Mouse (Mus musculus) adrenal gland, adult 18-20 months (tissue): ENCODE data around the gene Aqp9. TPM values are rescaled to one million over a fixed set of nuclear protein-coding genes. Genes with fewer than 3 reads are reported as not detected.

Source experiments
- DNase-seq, 2 experiments: peaks; one replicate each; pipeline ENCODE4 v3.0.0; 2021 to 2022; ENCODE audit warnings: low spot score in 2 of 2
- total RNA-seq, 2 experiments: library from RNA; stranded (reverse); gene quantifications; 1 replicate in 1 of 2; 2 replicates in 1 of 2; pipeline ENCODE4 v1.2.3; 2021

The Aqp9 gene
- total RNA-seq, 2 experiments from 2014 or later = 0.16 to 0.33 TPM

DNA sequence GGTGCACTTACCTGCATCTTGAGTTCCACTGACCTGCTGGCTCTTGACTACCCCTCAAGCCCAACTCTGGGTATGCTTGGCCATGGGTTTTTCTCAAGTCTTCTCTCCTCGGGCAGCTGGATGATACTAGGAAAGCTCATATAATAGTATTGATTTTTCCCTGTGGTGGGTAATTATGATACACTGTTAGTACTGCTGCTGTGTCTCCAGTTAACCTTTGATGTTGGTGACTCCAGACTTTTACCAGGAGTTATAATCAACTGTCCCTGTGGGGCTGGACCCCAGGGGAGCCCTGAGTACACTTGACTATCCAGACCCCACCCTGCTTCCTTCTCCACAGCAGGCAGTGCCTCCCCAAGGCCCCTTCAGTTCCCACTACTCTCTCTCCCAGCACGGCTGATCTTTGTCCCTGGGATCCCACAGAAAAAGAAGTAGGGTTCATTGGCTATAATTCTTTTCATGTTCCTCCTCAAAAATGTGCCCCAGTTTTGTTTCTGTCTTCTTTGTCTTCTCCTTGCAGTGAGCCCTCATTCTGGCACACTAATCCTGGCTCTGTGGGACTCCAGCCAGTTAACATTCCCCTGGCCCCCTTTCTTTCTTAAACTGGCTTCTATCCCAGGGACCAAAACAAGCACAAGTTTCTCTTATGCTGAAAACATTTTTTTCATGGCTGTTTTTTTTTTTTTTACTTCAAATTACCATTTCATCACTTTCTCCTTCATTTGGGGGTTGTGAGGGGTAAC lies 838 bp downstream of the Aqp9 start:
- DNase-seq = no peak

GRCm38 (mm10) chr9:71166871-71167465 lies 1.5 kb downstream of the Aqp9 start:
- DNase-seq = no peak

DNA sequence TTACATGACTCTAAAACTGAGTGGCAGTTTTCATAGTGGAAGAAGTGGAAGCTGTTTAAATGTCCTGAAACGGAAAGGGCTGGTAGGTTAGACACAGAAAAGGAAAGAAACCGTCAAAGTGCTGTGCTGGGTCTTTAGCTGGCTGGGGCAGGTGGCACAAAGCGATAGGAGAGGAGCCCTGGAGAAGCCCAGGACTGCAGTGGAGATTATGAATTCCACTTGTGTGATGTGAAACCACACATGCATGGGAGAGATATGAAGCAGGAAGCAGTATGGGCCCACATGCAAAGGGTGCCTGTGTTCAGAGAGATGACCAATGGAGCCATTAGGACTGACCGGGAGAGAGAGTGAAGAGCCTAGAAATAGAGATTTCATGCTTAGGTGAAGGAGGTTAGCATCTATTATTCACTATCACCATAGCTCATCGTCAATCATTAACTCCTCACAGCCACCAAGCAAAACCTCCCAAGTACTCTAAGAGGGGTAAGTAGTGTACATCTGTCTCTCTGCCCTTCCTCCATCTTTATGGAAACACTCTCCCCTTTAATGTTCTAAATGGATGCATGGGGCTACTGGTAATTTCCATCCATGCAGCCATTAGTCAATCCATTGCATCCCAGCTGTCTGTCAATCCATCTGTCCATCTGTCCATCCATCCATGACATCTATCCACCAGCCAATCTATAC lies 2.3 kb downstream of the Aqp9 start:
- no peak for DNase-seq

- no peak for DNase-seq
Observed at GRCm38 (mm10) chr9:71165510-71165909, 3.0 kb downstream of the Aqp9 start.

- no peak for DNase-seq
Observed at GRCm38 (mm10) chr9:71165061-71165460, 3.4 kb downstream of the Aqp9 start.

- DNase-seq = no peak
Observed at GRCm38 (mm10) chr9:71164353-71164752, 4.1 kb downstream of the Aqp9 start.

GRCm38 (mm10) chr9:71162858-71163740 lies 5.4 kb downstream of the Aqp9 start:
- DNase-seq = no peak

- DNase-seq = no peak
Observed at GRCm38 (mm10) chr9:71162131-71162857, 6.2 kb downstream of the Aqp9 start.

- DNase-seq = no peak
Observed at GRCm38 (mm10) chr9:71160849-71161711, 7.4 kb downstream of the Aqp9 start.

GRCm38 (mm10) chr9:71159686-71160085 lies 8.8 kb downstream of the Aqp9 start:
- no peak for DNase-seq

DNA sequence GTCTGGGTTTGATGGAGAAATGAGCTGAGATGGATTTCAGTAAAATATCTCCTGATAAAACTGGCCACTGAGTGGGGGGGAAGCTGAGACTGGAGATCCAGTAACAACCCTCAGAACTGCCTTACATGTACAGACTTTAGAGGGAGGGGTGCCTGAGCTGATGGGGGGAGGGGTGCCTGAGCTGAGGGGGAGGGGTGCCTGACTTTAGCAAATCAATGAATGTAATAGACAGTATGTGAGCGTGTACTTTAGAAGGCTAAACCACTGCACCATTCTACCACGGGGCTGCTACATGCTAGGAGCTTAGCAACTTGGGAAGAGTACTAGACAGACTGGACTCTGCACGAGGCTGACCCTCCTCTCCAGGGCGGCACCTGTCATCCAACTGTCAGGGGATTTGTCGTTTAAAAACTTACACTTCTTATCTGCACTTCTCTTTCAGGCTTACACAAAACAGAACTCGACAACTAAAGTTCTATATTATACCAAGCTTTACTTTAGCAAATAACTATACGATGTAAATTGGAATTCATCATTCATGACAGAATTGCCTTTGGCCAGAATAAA lies 9.3 kb downstream of the Aqp9 start:
- DNase-seq = no peak

DNA sequence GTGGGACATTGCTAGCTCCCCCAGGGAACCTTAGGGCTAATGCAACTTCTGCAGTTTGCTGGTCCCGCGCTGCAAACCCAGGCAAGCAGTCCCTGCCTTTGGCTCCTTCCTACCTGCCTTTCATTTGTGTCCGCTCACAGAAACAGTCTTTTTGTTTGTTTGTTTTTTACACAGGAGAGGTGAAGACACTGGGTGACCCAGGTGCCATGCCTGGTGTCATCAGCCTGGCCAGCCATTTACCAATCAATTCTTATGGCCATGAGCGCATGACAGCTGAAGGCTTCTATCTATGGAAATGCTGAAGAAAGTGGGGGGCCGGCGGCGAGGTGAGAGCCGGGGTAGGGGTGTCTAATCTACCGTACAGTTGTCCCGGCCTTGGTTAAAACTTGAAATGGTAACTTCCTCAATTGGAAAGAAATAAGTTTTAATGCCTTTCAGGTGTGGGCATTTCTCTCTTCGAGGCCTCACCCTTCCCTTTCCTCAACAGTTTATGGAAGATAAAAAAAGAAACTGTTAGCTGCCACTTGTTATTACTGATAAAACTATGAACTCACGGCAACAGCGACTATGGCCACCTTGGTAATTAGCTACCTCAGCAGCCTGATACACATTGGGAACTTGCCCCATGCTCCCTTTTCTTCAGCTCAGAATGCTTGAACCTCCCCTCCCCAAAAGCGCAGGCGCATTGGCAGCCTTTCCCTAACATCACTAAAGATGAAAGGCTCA lies 10.4 kb downstream of the Aqp9 start:
- no peak for DNase-seq

DNA sequence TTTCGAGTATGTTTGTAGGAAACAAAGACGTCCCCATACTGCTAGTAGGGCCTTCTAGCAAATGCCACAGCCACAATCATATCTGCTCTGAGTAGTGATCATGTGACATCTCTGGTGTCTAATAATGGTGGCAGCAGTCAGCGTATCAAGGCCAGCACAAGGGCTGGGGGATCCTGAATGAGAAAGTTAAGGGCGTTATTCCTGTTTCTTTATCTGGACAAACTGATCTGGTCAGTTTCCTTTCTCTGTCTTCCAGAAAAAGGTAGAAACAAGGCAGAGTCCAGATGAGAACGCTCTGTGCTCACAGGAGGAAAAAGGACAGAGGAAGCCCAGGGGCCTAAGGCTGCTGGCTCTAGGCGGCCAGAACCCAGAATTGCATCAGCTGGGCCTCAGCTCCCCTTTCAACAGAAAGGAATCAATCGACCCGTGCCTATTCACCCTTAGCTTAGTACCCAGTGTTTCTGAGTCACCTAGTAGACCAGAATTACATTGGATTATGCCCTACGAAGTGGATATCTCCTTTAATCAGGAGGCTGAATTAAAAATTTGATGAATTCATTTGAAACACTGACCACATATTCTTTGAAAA lies 11.9 kb downstream of the Aqp9 start:
- DNase-seq = no peak

GRCm38 (mm10) chr9:71155399-71156005 lies 13.0 kb downstream of the Aqp9 start:
- DNase-seq = no peak

- no peak for DNase-seq
Observed at GRCm38 (mm10) chr9:71151386-71151785, 17.1 kb downstream of the Aqp9 start.

- DNase-seq = no peak
Observed at GRCm38 (mm10) chr9:71150175-71150574, 18.3 kb downstream of the Aqp9 start.

GRCm38 (mm10) chr9:71148890-71149289 lies 19.6 kb downstream of the Aqp9 start:
- DNase-seq = no peak

DNA sequence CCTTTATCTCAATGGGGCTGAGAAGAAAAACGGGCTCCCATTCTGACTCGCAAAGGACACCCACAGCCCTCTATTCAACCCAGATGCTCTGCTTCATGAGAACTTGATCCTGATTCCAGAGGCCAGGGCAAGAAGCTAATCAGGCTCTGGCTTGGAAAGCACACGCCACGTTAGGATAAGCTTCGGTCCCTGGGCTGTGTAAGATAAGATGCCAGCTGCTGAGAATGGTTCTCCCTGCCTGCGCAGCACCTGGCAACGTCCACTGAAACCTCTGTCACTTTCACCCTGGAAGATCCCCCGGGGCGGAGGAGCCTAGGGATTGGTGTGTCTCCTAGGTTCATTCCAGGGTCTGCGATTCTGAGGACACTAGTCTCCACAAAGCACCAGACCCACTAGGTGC lies 22.3 kb downstream of the Aqp9 start:
- DNase-seq = no peak
